Mouse (Mus musculus) hindbrain, embryonic 16.5 days (tissue): ENCODE measurements around the gene Tle2. TPM values are rescaled to one million over a fixed set of nuclear protein-coding genes. Genes with fewer than 3 reads are reported as not detected.
A peak's percentile ranks its signal among the peaks of the same experiment; 100 is the strongest.

Source experiments
- ATAC-seq: fragments of 200-750 bp; cut with Nextera tagmentation; 2 replicates; pipeline ENCODE4 v1.8.0; 2017; ENCODE audit warnings: moderate TSS enrichment, moderate library complexity
- H3K27ac ChIP-seq: fragments of 300-500 bp; sonication (generic); 2 replicates; pipeline ENCODE4 v1.5.1; 2014; ENCODE audit warnings: low read depth, mild to moderate bottlenecking, control low read depth, low read length, moderate library complexity
- H3K27me3 ChIP-seq: fragments of 300-500 bp; sonication (generic); replicated peaks from 2 replicates; pipeline ENCODE4 v1.6.1; 2014; ENCODE audit warnings: low read length; ENCODE audit not compliant: control insufficient read depth, insufficient read depth
- H3K36me3 ChIP-seq: fragments of 300-500 bp; sonication (generic); 2 replicates; pipeline ENCODE4 v1.6.1; 2014; ENCODE audit warnings: mild to moderate bottlenecking, low read length, moderate library complexity, mixed read lengths; ENCODE audit not compliant: control insufficient read depth, insufficient read depth
- H3K4me1 ChIP-seq: fragments of 300-500 bp; sonication (generic); 2 replicates; pipeline ENCODE4 v1.6.1; 2014; ENCODE audit warnings: low read depth, low read length; ENCODE audit not compliant: control insufficient read depth, insufficient read depth
- H3K4me2 ChIP-seq: fragments of 300-500 bp; sonication (generic); 2 replicates; pipeline ENCODE4 v1.6.1; 2014; ENCODE audit warnings: mild to moderate bottlenecking, low read length, control low read depth, moderate library complexity
- H3K4me3 ChIP-seq: fragments of 300-500 bp; sonication (generic); 2 replicates; pipeline ENCODE4 v1.5.1; 2014; ENCODE audit warnings: mild to moderate bottlenecking, low read length, control low read depth, moderate library complexity
- H3K9ac ChIP-seq: fragments of 300-500 bp; sonication (generic); 2 replicates; pipeline ENCODE4 v1.6.1; 2014; ENCODE audit warnings: low read depth, mild to moderate bottlenecking, control low read depth, low read length, moderate library complexity
- H3K9me3 ChIP-seq: fragments of 300-500 bp; sonication (generic); 2 replicates; pipeline ENCODE4 v1.6.1; 2014; ENCODE audit warnings: mild to moderate bottlenecking, low read length, moderate library complexity; ENCODE audit not compliant: control insufficient read depth
- WGBS: fragments of 180-500 bp; shearing (Covaris S2); extraction: QIAGEN DNeasy Blood & Tissue Kit; methylation state at CpG from one replicate; pipeline ENCODE4 v1.1.7; 2014; 5-methylcytosine and 5-hydroxymethylcytosine counted together
- polyA plus RNA-seq: library from polyadenylated mRNA; unstranded; fragments of >200 nt; fragmentation: Nextera tagmentation; extraction: Ambion mirVana; gene quantifications from 2 replicates; pipeline ENCODE4 v1.2.1, GENCODE M21; 2015

Tle2 gene
- 40.9 and 50.2 TPM in 2 replicates for polyA plus RNA-seq

DNA sequence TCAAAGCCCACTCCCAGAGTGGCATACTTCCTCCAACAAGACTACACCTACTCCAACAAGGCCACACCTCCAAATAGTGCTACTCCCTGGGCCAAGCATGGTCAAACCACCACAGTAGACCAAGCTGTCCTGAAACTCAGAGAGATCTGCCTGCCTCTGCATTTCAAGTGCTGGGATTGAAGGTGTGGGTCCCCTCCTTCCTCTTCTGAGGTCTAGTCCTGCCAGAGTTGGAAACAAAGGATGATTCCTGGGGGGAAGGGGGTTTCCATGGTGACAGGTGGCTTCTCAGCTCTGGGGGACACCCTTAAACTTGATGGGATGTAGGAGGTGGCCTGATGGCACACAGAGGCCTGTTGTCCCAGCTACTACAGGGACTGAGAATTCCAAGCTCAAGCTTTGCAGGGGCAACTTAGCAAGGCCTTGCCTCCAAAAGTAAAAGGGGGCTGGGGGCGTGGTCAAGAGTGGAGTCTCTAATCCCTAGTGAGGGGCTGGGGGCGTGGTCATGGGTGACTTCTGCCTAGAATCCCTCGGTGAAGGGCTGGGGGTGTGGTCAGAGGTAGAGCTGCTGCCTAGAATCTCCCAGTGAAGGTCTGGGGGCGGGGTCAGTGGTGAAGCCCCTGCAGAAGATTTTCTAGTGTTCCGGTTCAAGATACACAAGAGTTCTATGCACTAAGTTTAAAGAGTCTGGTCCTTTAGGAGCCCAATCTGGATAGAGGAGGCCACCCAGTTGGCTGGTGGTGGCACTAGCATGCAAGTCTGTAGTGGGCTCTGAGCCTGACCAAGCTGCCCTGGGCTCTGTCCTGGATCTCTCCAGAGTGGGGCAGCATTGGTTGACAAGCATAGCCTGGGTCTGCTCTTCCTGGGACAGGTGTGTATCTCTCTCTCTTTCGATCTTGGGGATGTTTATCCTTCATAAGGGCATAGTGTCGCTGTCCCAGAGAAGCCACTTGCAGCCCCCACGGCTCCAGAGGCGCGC, at the start of gene Tle2:
Tle2 (plus strand) TSS at position 481 of the 976 bp plus-strand sequence.
- WGBS, result 27% methylated on average over 9 of the region's 10 CpGs
- peak within 1 kb of the TSS; percentile 30; the same call in 1 of the 2 replicates for H3K27ac ChIP-seq
- peak within 1 kb of the TSS; percentile 63 for H3K4me3 ChIP-seq
- peak within 1 kb of the TSS; percentile 80 for H3K4me2 ChIP-seq
- H3K27me3 ChIP-seq, result peaks cover 15% of the 10 kb centered on the region
- peaks cover 33% of the 10 kb centered on the region for H3K4me1 ChIP-seq
- H3K9me3 ChIP-seq, result no peaks in the 10 kb centered on the region
- H3K36me3 ChIP-seq, result no peaks in the 10 kb centered on the region
- no peak for ATAC-seq
- H3K9ac ChIP-seq, result peak within 1 kb of the TSS; percentile 83

- Histone ChIP-seq H3K4me1 (no peaks in the 10 kb centered on the region), H3K9me3 (no peaks in the 10 kb centered on the region), H3K4me3 (no peak overlapping the region), H3K36me3 (peaks cover 10% of the 10 kb centered on the region), H3K9ac (no peak overlapping the region), H3K27ac (no peak overlapping the region), H3K27me3 (0 out of 2 replicates have a peak, but pooled peaks cover 2% of the 10 kb centered on the region), H3K4me2 (no peak overlapping the region)
- 60% methylated on average over 12 of the region's 13 CpGs for WGBS
- ATAC-seq, result no peak
Observed at GRCm38 (mm10) chr10:81525017-81525694, 49.2 kb upstream of the Tle2 start.

GRCm38 (mm10) chr10:81526779-81527178, 47.6 kb upstream of the Tle2 start:
- Histone ChIP-seq H3K4me3 (no peak overlapping the region), H3K36me3 (peaks cover 20% of the 10 kb centered on the region), H3K4me1 (no peaks in the 10 kb centered on the region), H3K27ac (no peak overlapping the region), H3K9ac (no peak overlapping the region), H3K9me3 (no peaks in the 10 kb centered on the region), H3K4me2 (no peak overlapping the region), H3K27me3 (0 out of 2 replicates have a peak, but pooled peaks cover 2% of the 10 kb centered on the region)
- ATAC-seq, result 0 out of 2 replicates have a peak, but pooled peaks have one; percentile 35
- WGBS, result 17% methylated on average over 14 of the region's 14 CpGs

GRCm38 (mm10) chr10:81534826-81535225, 39.5 kb upstream of the Tle2 start:
- peaks cover 17% of the 10 kb centered on the region for H3K36me3 ChIP-seq
- H3K27me3 ChIP-seq, result no peaks in the 10 kb centered on the region
- no peaks in the 10 kb centered on the region for H3K4me1 ChIP-seq
- ATAC-seq, result no peak
- H3K9me3 ChIP-seq, result no peaks in the 10 kb centered on the region
- H3K9ac ChIP-seq, result no peak overlapping the region
- H3K4me2 ChIP-seq, result no peak overlapping the region
- H3K4me3 ChIP-seq, result no peak overlapping the region
- 68% methylated on average over 16 of the region's 16 CpGs for WGBS
- no peak overlapping the region for H3K27ac ChIP-seq

GRCm38 (mm10) chr10:81536734-81537133, 37.6 kb upstream of the Tle2 start:
- Histone ChIP-seq H3K27me3 (no peaks in the 10 kb centered on the region), H3K36me3 (peaks cover 4% of the 10 kb centered on the region)

GRCm38 (mm10) chr10:81537429-81537828, 36.9 kb upstream of the Tle2 start:
- H3K4me2 ChIP-seq, result no peak overlapping the region
- WGBS, result 93% methylated on average over 2 of the region's 2 CpGs
- no peak for ATAC-seq
- H3K4me3 ChIP-seq, result no peak overlapping the region
- H3K27ac ChIP-seq, result no peak overlapping the region
- H3K9me3 ChIP-seq, result no peaks in the 10 kb centered on the region
- H3K27me3 ChIP-seq, result no peaks in the 10 kb centered on the region
- H3K36me3 ChIP-seq, result peaks cover 4% of the 10 kb centered on the region
- H3K9ac ChIP-seq, result no peak overlapping the region
- peaks cover 13% of the 10 kb centered on the region for H3K4me1 ChIP-seq

More at GRCm38 (mm10) chr10:81536734-81537133, 37.6 kb upstream of the Tle2 start:
- Histone ChIP-seq H3K9me3 (no peaks in the 10 kb centered on the region), H3K9ac (no peak overlapping the region), H3K4me3 (no peak overlapping the region), H3K27ac (no peak overlapping the region), H3K4me1 (peaks cover 7% of the 10 kb centered on the region), H3K4me2 (no peak overlapping the region)
- ATAC-seq, result no peak
- 81% methylated on average over 6 of the region's 6 CpGs for WGBS

DNA sequence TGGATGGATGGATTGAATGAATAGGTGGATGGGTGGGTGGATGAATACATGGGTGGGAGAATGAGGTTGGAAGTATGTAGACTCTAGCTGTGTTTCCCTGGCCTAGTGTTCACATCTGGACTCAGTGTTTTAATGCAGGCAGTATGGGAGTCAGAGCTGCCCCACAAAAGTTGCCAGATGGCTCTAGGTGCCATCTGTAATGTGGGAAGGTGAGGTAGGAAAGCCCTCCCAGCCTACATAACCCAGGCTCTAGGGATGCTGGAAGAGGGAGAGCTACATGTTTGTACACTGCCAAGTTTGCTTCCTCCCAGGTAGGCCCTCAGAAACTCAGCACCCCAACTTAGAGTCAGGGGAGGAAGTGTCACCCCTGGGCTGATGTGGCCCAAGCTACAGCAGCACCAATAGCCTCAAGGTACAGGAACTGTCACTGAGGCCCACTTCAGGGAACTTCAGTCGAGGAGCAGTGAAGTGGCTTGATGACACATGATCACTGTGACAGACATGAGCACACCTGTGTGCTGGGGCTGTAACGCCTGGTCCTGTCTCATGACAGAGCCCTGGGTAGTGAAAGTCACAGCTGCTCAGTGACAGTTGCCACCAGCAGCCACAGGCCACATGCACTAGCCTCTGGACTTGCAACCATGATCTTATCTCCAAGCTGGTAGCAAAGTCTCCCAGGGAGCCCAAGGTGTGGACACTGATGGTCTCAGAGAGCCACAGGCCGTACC, 35.9 kb upstream of the Tle2 start:
- Histone ChIP-seq H3K9me3 (no peaks in the 10 kb centered on the region), H3K36me3 (no peaks in the 10 kb centered on the region), H3K27me3 (no peaks in the 10 kb centered on the region), H3K4me2 (no peak overlapping the region), H3K4me3 (no peak overlapping the region), H3K27ac (no peak overlapping the region), H3K4me1 (peaks cover 23% of the 10 kb centered on the region), H3K9ac (no peak overlapping the region)
- ATAC-seq, result no peak
- WGBS, result 90% methylated on average over 3 of the region's 3 CpGs

DNA sequence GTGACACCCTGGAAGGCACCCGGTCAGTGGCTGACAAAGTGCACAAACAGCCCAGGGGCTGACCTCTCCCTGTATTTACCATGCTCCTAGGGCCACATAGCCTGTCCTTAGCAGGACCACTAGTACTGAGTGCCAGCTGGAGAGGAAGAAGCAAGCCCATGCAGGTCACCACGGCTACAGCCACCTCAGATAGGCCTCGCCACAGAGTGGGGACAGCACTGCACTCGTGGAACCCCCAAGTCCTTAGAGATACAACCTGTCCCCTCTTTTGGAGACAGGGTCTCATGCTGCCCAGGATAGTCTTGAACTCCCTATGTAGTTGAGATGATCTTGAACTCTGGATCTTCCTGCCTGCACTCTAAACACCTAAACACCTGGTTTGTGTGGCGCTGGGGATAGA, 33.0 kb upstream of the Tle2 start:
- H3K27me3 ChIP-seq, result no peaks in the 10 kb centered on the region
- H3K4me3 ChIP-seq, result no peak overlapping the region
- WGBS, result 82% methylated on average over 5 of the region's 5 CpGs
- no peak overlapping the region for H3K27ac ChIP-seq
- no peaks in the 10 kb centered on the region for H3K36me3 ChIP-seq
- no peaks in the 10 kb centered on the region for H3K9me3 ChIP-seq
- no peak for ATAC-seq
- no peak overlapping the region for H3K4me2 ChIP-seq
- H3K9ac ChIP-seq, result no peak overlapping the region
- peaks cover 29% of the 10 kb centered on the region for H3K4me1 ChIP-seq
